Mouse (Mus musculus) brain, embryonic 14.5 days (tissue): ENCODE measurements around the gene Sipa1l3.

Source experiments
- CTCF ChIP-seq: fragments of 200-500 bp; IDR thresholded peaks from 2 replicates; pipeline ENCODE4 v1.5.1; 2012; ENCODE audit warnings: inconsistent platforms, mild to moderate bottlenecking, moderate library complexity, borderline replicate concordance; ENCODE audit not compliant: insufficient read depth, insufficient read length; ENCODE audit errors: extremely low read depth
- POLR2A ChIP-seq: fragments of 200-500 bp; IDR thresholded peaks from 2 replicates; pipeline ENCODE4 v1.6.1; 2012; ENCODE audit warnings: mild to moderate bottlenecking, inconsistent platforms, borderline replicate concordance; ENCODE audit not compliant: poor library complexity, insufficient read depth, insufficient read length, severe bottlenecking; ENCODE audit errors: extremely low read depth

DNA sequence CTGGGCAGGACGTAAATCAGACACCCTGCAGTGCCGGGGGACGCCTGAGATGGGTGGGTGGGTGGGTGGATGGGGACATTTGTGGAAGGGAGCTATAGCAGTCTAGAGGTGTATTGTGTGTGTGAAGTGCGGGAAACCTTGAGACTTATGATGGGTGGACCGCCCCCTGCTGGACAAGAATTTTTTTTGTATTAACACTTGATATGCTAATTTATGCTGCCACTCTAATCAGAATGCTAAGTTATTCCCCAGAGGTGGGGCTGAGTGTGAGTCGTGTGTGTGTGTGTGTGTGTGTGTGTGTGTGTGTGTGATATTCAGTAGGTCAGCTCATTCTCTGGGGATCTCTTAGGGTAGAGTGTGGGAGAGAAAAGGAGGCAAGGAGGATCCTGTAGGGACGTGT, 211.8 kb downstream of the Sipa1l3 start:
- TF ChIP-seq POLR2A = no peak
- peak; percentile 53; the same call in 1 of the 2 replicates for TF ChIP-seq CTCF
